ENCODE assay signal across 24 mouse cellular contexts in genomic region chr13:105016577-105016976, GRCm38 (mm10). TPM values are rescaled to one million over a fixed set of nuclear protein-coding genes. Genes with fewer than 3 reads are reported as not detected.
A peak's percentile ranks its signal among the peaks of the same experiment; 100 is the strongest.
DNase-seq lines count a peak whose midpoint lies in the region; ATAC-seq and TF ChIP-seq lines count a peak whose summit lies in the region.
"Had no signal": no experiment of that assay in that cellular context is flagged by ENCODE, and none has a peak within 500 bp of the region (broad histone marks: within the 10 kb centered on the region; RNA-seq: fewer than 3 reads in every experiment).

No protein-coding gene starts in this region.

- TF ChIP-seq POLR2A in CH12.LX (IDR thresholded peaks at IDR 0.05; ENCODE audit: low read depth, low read length): no peak
- no peak for TF ChIP-seq POLR2A in brain, embryonic 14.5 days (IDR thresholded peaks at IDR 0.05; ENCODE audit: borderline replicate concordance, extremely low read depth, insufficient read depth, insufficient read length, poor library complexity, severe bottlenecking)
- no peak for TF ChIP-seq POLR2A in thymus, adult 2 months (IDR thresholded peaks at IDR 0.05; ENCODE audit: control insufficient read depth, extremely low read depth, insufficient read depth, low read length, poor library complexity)

- H3K4me2 ChIP-seq in CH12.LX (ENCODE audit: insufficient read depth, low read depth, poor library complexity, severe bottlenecking): peak overlapping the region; percentile 24; the same call in 1 of the 2 replicates
- H3K4me2 ChIP-seq: heart, embryonic 12.5 days; heart, embryonic 15.5 days; hindbrain, embryonic 14.5 days had no signal

- no peak for TF ChIP-seq CTCF in CH12.LX (conservative IDR thresholded peaks at IDR 0.05 in 1 of 2, IDR thresholded peaks at IDR 0.05 in 1 of 2; ENCODE audit: low read depth in 2 of 2, low read length in 2 of 2)
- no peak for TF ChIP-seq CTCF in brain, embryonic 14.5 days (IDR thresholded peaks at IDR 0.05; ENCODE audit: borderline replicate concordance, extremely low read depth, insufficient read depth, insufficient read length)
- no peak for TF ChIP-seq CTCF in thymus, adult 2 months (IDR thresholded peaks at IDR 0.05; ENCODE audit: borderline replicate concordance, control insufficient read depth, extremely low read depth, insufficient read depth, low read length, poor library complexity)

- no peaks in the 10 kb centered on the region for H3K79me2 ChIP-seq in CH12.LX (replicated peaks; ENCODE audit: control insufficient read depth, extremely low read depth, insufficient read depth, poor library complexity, severe bottlenecking)

- no peak for TF ChIP-seq RAD21 in CH12.LX (IDR thresholded peaks at IDR 0.05; ENCODE audit: low read depth, low read length)

- no peaks in the 10 kb centered on the region for H3K9me3 ChIP-seq in CH12.LX (replicated peaks; ENCODE audit: low read length)
- H3K9me3 ChIP-seq: heart, embryonic 12.5 days; heart, embryonic 15.5 days had no signal

- H3K4me1 ChIP-seq in CH12.LX (ENCODE audit: control insufficient read depth in 1 of 2, insufficient read depth in 2 of 2): no peaks in the 10 kb centered on the region
- no peaks in the 10 kb centered on the region for H3K4me1 ChIP-seq in thymus, adult 2 months (replicated peaks; ENCODE audit: control insufficient read depth, insufficient read depth, low read length)
- H3K4me1 ChIP-seq: heart, embryonic 12.5 days; heart, embryonic 15.5 days had no signal

- H3K4me3 ChIP-seq in CH12.LX (replicated peaks in 1 of 3; ENCODE audit: low read depth in 2 of 3, low read length in 2 of 3, poor library complexity in 1 of 3): no peak overlapping the region
- H3K4me3 ChIP-seq in thymus, adult 2 months (ENCODE audit: control insufficient read depth, insufficient read depth, low read length): no peak overlapping the region
- H3K4me3 ChIP-seq: heart, embryonic 12.5 days; heart, embryonic 15.5 days had no signal

- dilution Hi-C loops in CH12.LX (cut with MboI; ENCODE audit: extremely low pct_ligation_motif_present, extremely low pct_unique_long_range_greater_than_20kb, low sequenced_read_pairs): no loop called here

- no peak for TF ChIP-seq EP300 in CH12.LX (IDR thresholded peaks at IDR 0.05; ENCODE audit: low read length)

- WGBS in thymus, adult 2 months: 48% methylated on average over 9 of the region's 9 CpGs

- no peak overlapping the region for H3K9ac ChIP-seq in CH12.LX (ENCODE audit: insufficient read depth, low read depth)
- H3K9ac ChIP-seq: heart, embryonic 12.5 days; heart, embryonic 15.5 days; hindbrain, embryonic 14.5 days had no signal

- peak; percentile 75 for ATAC-seq in frontal cortex, adult (ENCODE audit: low TSS enrichment)
- ATAC-seq in megakaryocyte progenitor cell, adult 5-6 weeks (replicated peaks; ENCODE audit: poor library complexity): peak; percentile 23; the same call in 1 of the 2 replicates
- no peak for ATAC-seq in erythroid progenitor cell, adult 5-6 weeks (replicated peaks; ENCODE audit: low FRiP score, poor library complexity, severe bottlenecking)
- ATAC-seq: hindbrain, postnatal 0 days; inflammation-experienced regulatory T-cells, adult 6 months; intestine, embryonic 16.5 days had no signal

- H3K27me3 ChIP-seq in CH12.LX (replicated peaks): no peaks in the 10 kb centered on the region
- no peaks in the 10 kb centered on the region for H3K27me3 ChIP-seq in thymus, adult 2 months (ENCODE audit: control insufficient read depth, insufficient read depth, low read length)
- H3K27me3 ChIP-seq: heart, embryonic 12.5 days; heart, embryonic 15.5 days had no signal

- no peak for DNase-seq in frontal cortex, adult 2 months (ENCODE audit: extremely low spot score in 1 of 2, low spot score in 1 of 2)
- DNase-seq in CH12.LX (ENCODE audit: extremely low read depth): no peak
- DNase-seq in brain, embryonic 14.5 days (ENCODE audit: low read depth): peak; percentile 34
- no peak for DNase-seq in thymus, adult 2 months
- DNase-seq: adrenal gland, adult 2 months; adrenal gland, postnatal 14 days; B cell, adult 2 months; cerebellum, adult 2 months; cerebellum, adult 9-11 months; cerebellum, postnatal 25 days; gastrocnemius, postnatal 25 days; heart, adult 18-20 months; heart, postnatal 10 days; heart, postnatal 36 days had no signal

- H3K36me3 ChIP-seq in CH12.LX (replicated peaks in 1 of 2; ENCODE audit: control insufficient read depth in 1 of 2, insufficient read depth in 1 of 2, low read length in 1 of 2): no peaks in the 10 kb centered on the region
- H3K36me3 ChIP-seq in thymus, adult 2 months (ENCODE audit: control insufficient read depth, insufficient read depth, low read length): no peaks in the 10 kb centered on the region
- H3K36me3 ChIP-seq: heart, embryonic 12.5 days; heart, embryonic 15.5 days had no signal

- in situ Hi-C loops in CH12.LX (cut with MboI; ENCODE audit: low pct_ligation_motif_present, low pct_unique_long_range_greater_than_20kb, low sequenced_read_pairs): no loop called here

- no peak overlapping the region for H3K27ac ChIP-seq in CH12.LX (ENCODE audit: insufficient read depth, low read depth)
- no peak overlapping the region for H3K27ac ChIP-seq in thymus, adult 2 months (ENCODE audit: control insufficient read depth, insufficient read depth, low read length)
- H3K27ac ChIP-seq: heart, embryonic 15.5 days; hindbrain, embryonic 14.5 days; hindbrain, postnatal 0 days had no signal

TF ChIP-seq in CH12.LX, 34 proteins besides CTCF, POLR2A, EP300 and RAD21:
- TF ChIP-seq ZNF384 (IDR thresholded peaks at IDR 0.05; ENCODE audit: low read depth, low read length) (no peak), USF1 (IDR thresholded peaks at IDR 0.05; ENCODE audit: low read depth, low read length) (no peak), NRF1 (IDR thresholded peaks at IDR 0.05; ENCODE audit: low read depth, low read length) (no peak), NELFE (IDR thresholded peaks at IDR 0.05; ENCODE audit: low read depth, low read length) (no peak), MAX (IDR thresholded peaks at IDR 0.05; ENCODE audit: low read length) (no peak), MYC (IDR thresholded peaks at IDR 0.05; ENCODE audit: low read depth, low read length) (no peak), USF2 (conservative IDR thresholded peaks at IDR 0.05; ENCODE audit: low read depth, low read length) (no peak), GABPA (IDR thresholded peaks at IDR 0.05; ENCODE audit: insufficient replicate concordance, low read depth, low read length) (no peak), POLR2AphosphoS2 (IDR thresholded peaks at IDR 0.05; ENCODE audit: low read depth, low read length) (no peak), SIN3A (IDR thresholded peaks at IDR 0.05; ENCODE audit: low read length) (no peak), MAZ (IDR thresholded peaks at IDR 0.05; ENCODE audit: low read depth, low read length) (no peak), JUND (conservative IDR thresholded peaks at IDR 0.05; ENCODE audit: low read depth, low read length) (no peak), JUN (IDR thresholded peaks at IDR 0.05; ENCODE audit: insufficient read depth, low read depth, low read length) (no peak), SMC3 (IDR thresholded peaks at IDR 0.05; ENCODE audit: low read depth, low read length) (no peak), ZMIZ1 (IDR thresholded peaks at IDR 0.05; ENCODE audit: low read depth, low read length) (no peak), HCFC1 (IDR thresholded peaks at IDR 0.05; ENCODE audit: low read depth, low read length) (no peak)

RNA-seq across cellular contexts. Expression of gene Rgs7bp, which starts 38.2 kb away (rescaled TPM):
- 73.3 and 76.2 TPM in 2 replicates for polyA plus RNA-seq in frontal cortex, adult 2 months (2012; rRNA removed)
- total RNA-seq in CH12.LX (2012; rRNA removed): not detected in 2 replicates
- not detected in 2 replicates for total RNA-seq in CH12.LX (2014; rRNA removed)
- polyA plus RNA-seq in CH12.LX (2012; ENCODE audit: insufficient read length, low read depth): not detected in 2 replicates
- 3.3 and 5.0 TPM in 2 replicates for polyA plus RNA-seq in brain, embryonic 14.5 days (2012; rRNA removed)
- total RNA-seq in megakaryocyte progenitor cell, adult 5-6 weeks (2015): 0.44 and 0.52 TPM in 2 replicates
- 0.37 and 0.51 TPM in 2 replicates for total RNA-seq in megakaryocyte progenitor cell, adult 5-6 weeks (2017)
- 0.72 and 0.84 TPM in 2 replicates for total RNA-seq in erythroid progenitor cell, adult 5-6 weeks (2015; ENCODE audit: low replicate concordance)
- 0.51 TPM in 1 of 2 replicates, not detected in the other for total RNA-seq in erythroid progenitor cell, adult 5-6 weeks (2017; ENCODE audit: low replicate concordance)
- 0.10 and 0.19 TPM in 2 replicates for polyA plus RNA-seq in thymus, adult 2 months (2012; rRNA removed)
- total RNA-seq: MEL had no signal

Comparison
In these comparisons a context has a peak if more than half of its experiments do, and no peak if none do; other contexts are left out.
1. RNA of gene Rgs7bp, which starts 38.2 kb away (polyA plus RNA-seq): 73.3 to 76.2 TPM in frontal cortex, adult 2 months; 3.3 to 5.0 TPM in brain, embryonic 14.5 days, 0.10 to 0.19 TPM in thymus, adult 2 months and not detected in CH12.LX; every median in the first group is over 10 times any median in the second.